Mouse (Mus musculus): ENCODE data around the gene Enox1.

The Enox1 gene

GRCm38 (mm10) chr14:77451916-77452315 is 295.4 kb downstream of the Enox1 start:
- DNase-seq (ENCODE audit: low read depth, low spot score): no peak

DNA sequence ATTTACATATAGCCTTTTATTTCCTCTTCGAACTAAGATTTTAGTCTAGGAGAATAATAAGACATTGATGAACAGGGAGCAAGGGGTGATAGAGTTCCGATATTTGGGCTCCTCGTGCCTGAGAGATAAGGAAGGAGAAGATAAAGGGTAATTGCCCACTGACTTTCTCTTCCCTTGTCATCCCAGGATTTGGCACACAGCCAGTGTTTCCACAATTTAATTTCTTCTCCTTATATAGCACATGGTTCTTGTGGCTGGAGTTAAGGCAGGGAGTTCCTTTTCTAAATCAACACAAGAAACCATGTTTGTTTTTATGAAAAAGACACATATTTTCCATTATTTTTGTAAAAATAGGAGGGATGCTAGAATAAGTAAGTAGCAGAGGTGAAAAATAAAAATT is 299.5 kb downstream of the Enox1 start:
- DNase-seq (ENCODE audit: low read depth, low spot score): no peak

DNA sequence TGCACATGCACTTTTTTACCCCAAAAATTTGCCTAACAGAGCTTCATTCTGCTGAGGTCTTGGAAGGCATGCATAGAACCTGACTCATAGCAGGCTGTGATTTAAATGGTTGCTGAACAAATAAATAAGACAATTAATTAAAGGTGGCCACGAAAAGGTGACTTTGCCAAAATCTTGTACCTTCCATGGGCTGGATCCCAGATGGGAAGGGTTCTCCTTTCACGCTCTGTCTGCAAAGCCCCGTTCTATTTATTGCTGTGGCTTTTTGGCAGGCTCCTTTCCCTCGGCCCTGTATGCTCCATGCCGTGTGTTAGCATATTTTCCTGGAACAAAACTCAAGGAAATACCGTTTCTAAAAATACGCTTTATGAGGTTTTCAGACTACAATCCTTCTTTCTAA is 300.3 kb downstream of the Enox1 start:
- DNase-seq (ENCODE audit: low read depth, low spot score): no peak

DNA sequence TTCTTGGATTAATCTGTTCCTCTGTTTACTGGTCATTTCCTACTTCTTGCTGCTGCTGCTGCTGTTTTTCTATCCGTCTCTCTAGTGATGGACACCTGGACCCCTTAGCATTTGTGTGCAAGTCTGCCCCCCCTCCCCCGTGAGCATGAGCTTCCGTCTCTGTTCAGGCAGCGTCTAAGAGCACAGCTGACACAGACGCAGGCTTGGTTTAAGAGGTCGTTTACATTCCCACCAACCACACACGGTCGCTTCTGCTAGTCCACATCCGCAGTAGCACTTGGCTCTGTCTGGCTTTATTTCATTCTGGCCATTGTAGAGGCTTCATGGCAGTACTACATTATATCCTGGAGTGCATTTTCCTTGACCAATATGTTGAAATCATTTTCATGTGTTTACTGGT is 301.7 kb downstream of the Enox1 start:
- DNase-seq (ENCODE audit: low read depth, low spot score): no peak

DNA sequence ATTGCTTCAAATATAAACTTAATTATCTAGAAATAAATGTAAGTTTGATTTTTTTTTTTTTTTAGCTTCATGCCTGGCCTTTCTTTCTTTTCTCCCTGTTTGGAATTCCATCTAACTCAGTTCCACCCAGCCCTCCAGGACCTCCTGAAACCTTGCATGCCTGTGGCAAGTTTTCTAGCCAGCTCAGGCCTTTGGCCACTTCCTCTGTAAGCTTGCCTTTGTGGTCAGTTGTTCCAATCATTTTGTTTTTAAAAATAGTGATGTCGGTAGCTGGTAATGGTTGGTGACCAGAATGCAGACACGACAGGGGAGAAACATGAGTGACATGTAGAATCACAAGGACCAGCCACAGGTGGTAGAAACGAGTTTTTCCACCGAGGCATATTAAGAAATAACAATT is 307.4 kb downstream of the Enox1 start:
- no peak for DNase-seq (ENCODE audit: low read depth, low spot score)

DNA sequence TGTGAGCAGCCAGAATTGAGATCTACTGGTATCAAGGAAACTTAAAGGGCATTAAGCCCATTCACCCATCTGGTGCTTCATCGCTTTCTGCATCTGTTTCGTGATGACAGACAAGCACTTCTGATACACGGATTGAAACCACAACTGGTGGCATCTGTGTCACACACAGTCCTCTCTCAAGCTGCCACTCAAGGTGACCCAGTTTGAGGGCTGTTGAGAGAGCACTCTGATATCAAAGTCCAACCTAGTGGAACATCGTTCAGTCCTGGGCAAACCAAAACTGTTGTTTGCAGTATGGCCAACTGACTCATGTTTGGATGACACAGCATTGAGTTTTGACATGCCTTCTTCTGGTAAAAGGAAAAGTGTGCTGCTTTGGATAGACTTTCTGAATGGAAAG is 308.2 kb downstream of the Enox1 start:
- no peak for DNase-seq (ENCODE audit: low read depth, low spot score)

- DNase-seq (ENCODE audit: low read depth, low spot score): no peak
Measured at GRCm38 (mm10) chr14:77470577-77470976, 314.0 kb downstream of the Enox1 start.

GRCm38 (mm10) chr14:77473501-77473900 is 316.9 kb downstream of the Enox1 start:
- DNase-seq (ENCODE audit: low read depth, low spot score): no peak

GRCm38 (mm10) chr14:77474026-77474425 is 317.5 kb downstream of the Enox1 start:
- no peak for DNase-seq (ENCODE audit: low read depth, low spot score)

DNA sequence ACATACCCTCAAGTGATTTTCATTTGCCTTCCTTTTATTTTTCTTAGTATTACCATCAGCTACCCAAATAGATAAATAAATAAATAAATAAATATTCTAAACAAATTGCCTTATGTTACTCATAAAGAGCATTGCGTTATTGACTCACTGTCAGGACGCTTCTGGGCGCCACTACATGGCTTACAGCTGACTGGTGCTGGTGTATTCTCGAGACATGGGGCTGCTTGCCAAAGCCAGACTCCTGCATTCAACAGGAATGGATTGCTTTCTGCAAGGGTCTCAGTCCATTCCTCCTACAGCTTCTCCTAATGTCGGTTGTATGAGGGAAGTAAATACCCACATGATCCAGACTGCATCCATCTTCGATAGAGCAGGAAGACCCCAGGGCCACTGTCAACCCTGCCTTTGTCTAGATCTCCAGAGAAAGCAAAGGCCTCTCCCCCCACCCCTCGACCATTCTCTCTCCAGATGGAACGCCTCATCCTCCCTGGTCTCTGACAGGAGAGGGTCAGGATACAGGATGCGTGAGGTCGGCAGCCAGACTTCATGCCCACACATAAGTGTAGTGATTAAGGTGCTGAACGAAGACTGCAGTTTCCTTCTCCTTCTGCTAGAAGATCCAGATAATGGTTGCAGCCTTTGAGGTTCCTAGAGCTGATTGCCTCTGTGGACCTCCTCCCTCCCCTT is 318.7 kb downstream of the Enox1 start:
- DNase-seq (ENCODE audit: low read depth, low spot score): no peak

DNA sequence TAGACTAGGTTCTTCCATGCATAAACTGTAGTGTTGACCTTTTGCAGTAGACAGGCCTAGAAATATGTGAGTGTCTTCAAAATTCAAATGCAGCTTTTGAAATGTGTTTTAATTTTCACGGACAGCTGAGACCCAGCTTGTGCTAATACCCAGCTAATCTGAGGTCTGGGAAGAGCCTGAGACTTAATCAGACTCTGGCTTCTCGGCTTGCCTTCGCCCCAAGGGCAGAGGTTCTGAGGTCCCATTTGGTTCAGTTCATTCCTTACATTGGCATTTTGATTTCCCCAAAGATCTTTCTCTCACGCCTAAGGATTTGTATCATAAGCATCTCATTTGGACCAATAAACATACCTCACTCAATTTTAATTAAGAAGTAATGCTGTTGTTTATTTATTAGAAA is 321.1 kb downstream of the Enox1 start:
- no peak for DNase-seq (ENCODE audit: low read depth, low spot score)

- no peak for DNase-seq (ENCODE audit: low read depth, low spot score)
Measured at GRCm38 (mm10) chr14:77478210-77478609, 321.6 kb downstream of the Enox1 start.

DNA sequence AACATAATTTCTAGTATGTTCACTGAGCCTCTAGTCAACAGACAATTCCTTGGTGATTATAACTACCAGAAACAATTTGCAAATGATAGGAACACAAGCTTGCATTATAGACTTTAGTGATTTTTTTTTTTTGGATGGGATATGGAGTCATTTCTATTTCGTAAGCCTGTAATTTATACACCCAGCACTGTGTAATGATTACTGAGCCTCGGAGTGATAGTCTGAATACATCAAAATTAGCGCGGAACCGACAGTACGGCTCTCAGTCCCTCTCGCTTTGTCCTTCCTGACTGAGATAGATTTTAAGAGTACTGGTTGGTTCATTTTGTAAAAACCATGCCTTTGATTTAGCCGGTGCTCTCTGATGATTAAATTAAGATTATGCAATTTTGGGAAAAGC is 322.1 kb downstream of the Enox1 start:
- DNase-seq (ENCODE audit: low read depth, low spot score): no peak

- DNase-seq (ENCODE audit: low read depth, low spot score): no peak
Measured at GRCm38 (mm10) chr14:77483076-77483475, 326.5 kb downstream of the Enox1 start.

DNA sequence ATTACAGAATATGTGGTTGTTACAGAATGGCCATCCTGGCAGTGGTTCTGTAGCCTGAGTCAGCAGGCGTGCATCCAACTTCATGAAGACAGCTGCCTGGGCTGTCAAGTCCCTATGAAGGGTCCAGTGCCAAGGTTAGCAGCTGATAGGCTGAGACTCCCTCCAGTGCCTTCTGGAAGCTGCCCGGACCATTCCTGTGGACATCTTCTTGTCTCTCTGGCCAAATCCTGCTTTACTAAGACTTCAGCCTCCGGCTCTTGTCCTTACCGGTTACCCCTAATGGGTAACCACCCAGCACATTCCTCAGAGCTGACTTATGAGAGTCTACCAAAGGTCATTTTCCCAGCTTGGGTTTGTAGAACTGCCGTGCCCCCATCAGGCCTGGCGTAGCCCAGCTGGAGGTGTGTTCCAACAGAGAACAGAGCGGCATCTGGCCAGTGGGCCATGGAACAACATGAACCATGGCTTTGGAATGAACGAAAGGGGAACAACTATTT is 328.4 kb downstream of the Enox1 start:
- DNase-seq (ENCODE audit: low read depth, low spot score): no peak

GRCm38 (mm10) chr14:77490699-77491098 is 334.1 kb downstream of the Enox1 start:
- no peak for DNase-seq (ENCODE audit: low read depth, low spot score)

GRCm38 (mm10) chr14:77491731-77492130 is 335.2 kb downstream of the Enox1 start:
- no peak for DNase-seq (ENCODE audit: low read depth, low spot score)

DNA sequence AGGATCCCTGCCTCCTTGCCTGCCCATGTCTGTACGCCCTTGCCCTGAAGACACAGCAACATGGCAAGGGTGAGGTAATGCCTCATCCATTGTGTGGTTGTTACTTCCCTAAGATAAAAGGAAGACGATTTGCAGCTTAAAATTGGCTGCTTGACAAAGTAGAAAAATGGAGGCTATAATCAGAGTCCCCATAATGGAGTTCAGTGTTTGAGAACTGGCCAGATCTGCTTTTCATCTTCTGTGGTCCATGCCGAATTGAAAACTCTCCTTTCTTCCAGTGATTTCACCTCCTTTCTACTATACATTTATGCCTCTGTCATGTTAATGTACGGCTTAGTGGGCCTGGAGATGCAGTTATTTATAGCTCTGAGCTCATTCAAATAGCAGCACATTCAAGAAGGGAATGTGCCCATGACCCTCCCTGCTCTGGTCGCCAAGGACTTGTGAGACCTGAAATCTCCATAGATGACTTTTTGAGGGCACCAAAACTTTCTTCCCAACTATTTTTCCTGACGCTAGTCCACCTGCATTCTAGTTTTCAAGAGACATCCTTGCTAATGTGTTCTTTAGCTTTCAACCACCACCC is 343.5 kb downstream of the Enox1 start:
- no peak for DNase-seq (ENCODE audit: low read depth, low spot score)

DNA sequence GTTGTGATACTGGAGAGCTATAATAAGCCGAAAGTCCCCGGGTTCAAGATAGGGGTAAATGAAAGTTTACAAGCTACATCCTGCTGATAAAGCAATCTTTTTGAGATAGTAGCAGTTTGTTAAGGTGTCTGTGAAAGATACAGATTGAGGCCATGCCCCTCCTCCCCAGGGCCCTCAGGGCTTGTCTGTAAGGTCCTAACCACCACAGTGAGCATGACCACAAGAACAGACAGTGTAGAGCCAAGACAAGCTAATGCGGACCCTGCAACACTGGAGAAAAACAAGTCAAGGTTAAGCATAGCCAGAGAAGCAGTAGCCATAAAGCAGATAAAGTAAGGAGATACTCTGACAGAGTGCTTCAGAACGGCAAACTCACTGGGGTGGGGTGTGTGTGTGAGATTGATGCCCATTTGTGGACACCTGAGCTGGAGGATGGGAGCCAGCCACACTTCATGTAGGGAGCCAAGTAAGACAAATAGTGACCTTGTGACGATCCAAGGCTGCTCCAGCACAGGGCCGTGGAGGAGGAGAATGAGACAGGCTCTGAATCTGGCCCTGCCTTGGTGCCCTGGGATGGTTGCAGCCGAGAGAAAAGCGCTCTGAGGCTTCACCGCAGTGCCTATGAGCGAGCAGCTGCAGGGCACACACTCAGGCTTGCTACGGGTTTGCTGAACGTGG is 348.0 kb downstream of the Enox1 start:
- no peak for DNase-seq (ENCODE audit: low read depth, low spot score)

GRCm38 (mm10) chr14:77506341-77506740 is 349.8 kb downstream of the Enox1 start:
- no peak for DNase-seq (ENCODE audit: low read depth, low spot score)

GRCm38 (mm10) chr14:77508036-77508435 is 351.5 kb downstream of the Enox1 start:
- no peak for DNase-seq (ENCODE audit: low read depth, low spot score)

- DNase-seq (ENCODE audit: low read depth, low spot score): no peak
Measured at GRCm38 (mm10) chr14:77509042-77509441, 352.5 kb downstream of the Enox1 start.

DNA sequence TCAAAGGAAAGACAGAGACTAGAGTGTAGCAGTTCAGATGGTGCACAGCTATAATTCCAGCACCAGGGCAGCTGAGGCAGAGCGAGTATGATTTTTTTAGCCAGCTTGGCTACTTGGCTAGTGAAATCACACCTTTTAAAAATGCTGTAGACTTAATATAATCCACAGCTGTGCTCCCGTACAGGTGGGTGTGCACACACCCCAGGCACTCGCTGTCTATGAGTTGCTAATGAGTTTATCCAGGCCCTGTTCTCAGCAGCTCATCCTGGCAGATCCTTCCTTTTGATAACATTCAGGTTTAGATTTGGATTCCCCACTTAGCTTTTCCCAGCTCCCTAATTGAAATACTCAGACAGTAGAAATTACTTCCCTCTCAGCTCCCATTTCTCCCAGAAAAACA is 353.4 kb downstream of the Enox1 start:
- no peak for DNase-seq (ENCODE audit: low read depth, low spot score)
